Mouse (Mus musculus) MEL (cell line): ENCODE measurements around the gene Cacybp.

Source experiments
- CHD2 ChIP-seq: IDR thresholded peaks from 2 replicates; pipeline ENCODE4 v1.6.1; 2011; ENCODE audit warnings: low read length, improper control_type of control experiment
- CTCF ChIP-seq, 3 experiments: IDR thresholded peaks in 2 of 3; conservative IDR thresholded peaks in 1 of 3; 2 replicates each; pipeline ENCODE4 v1.5.1; 2011 to 2012; ENCODE audit warnings: low read length in 3 of 3, low read depth in 2 of 3, mild to moderate bottlenecking in 2 of 3, improper control_type of control experiment in 1 of 3, inconsistent platforms in 1 of 3, mixed read lengths in 1 of 3, moderate library complexity in 1 of 3; ENCODE audit not compliant: control insufficient read depth in 1 of 3, insufficient read depth in 1 of 3, poor library complexity in 1 of 3, severe bottlenecking in 1 of 3
- EP300 ChIP-seq, 2 experiments: IDR thresholded peaks; 2 replicates each; pipeline ENCODE4 v1.6.1; 2011; ENCODE audit warnings: improper control_type of control experiment in 2 of 2, low read length in 2 of 2, low read depth in 1 of 2, mild to moderate bottlenecking in 1 of 2
- ETS1 ChIP-seq: IDR thresholded peaks from 2 replicates; pipeline ENCODE4 v1.6.1; 2012; ENCODE audit warnings: low read depth, mild to moderate bottlenecking, inconsistent platforms, low read length, improper control_type of control experiment, moderate library complexity
- GATA1 ChIP-seq: IDR thresholded peaks from 2 replicates; pipeline ENCODE4 v1.6.1; 2011; ENCODE audit warnings: low read depth, low read length, improper control_type of control experiment
- HCFC1 ChIP-seq: IDR thresholded peaks from 2 replicates; pipeline ENCODE4 v1.6.1; 2012; ENCODE audit warnings: low read depth, mild to moderate bottlenecking, inconsistent platforms, low read length, improper control_type of control experiment, moderate library complexity
- MAX ChIP-seq: IDR thresholded peaks from 2 replicates; pipeline ENCODE4 v1.6.1; 2011; ENCODE audit warnings: low read length, improper control_type of control experiment
- MXI1 ChIP-seq: IDR thresholded peaks from 2 replicates; pipeline ENCODE4 v1.6.1; 2011; ENCODE audit warnings: mild to moderate bottlenecking, low read depth, low read length, improper control_type of control experiment
- POLR2A ChIP-seq, 2 experiments: IDR thresholded peaks; 2 replicates each; pipeline ENCODE4 v1.6.1; 2011 to 2012; ENCODE audit warnings: low read length in 2 of 2, mild to moderate bottlenecking in 2 of 2, control low read depth in 1 of 2, improper control_type of control experiment in 1 of 2, low read depth in 1 of 2, moderate library complexity in 1 of 2; ENCODE audit not compliant: control insufficient read depth in 1 of 2, insufficient read depth in 1 of 2, poor library complexity in 1 of 2
- POLR2AphosphoS2 ChIP-seq: IDR thresholded peaks from 2 replicates; pipeline ENCODE4 v1.6.1; 2011; ENCODE audit warnings: low read length, improper control_type of control experiment
- SMC3 ChIP-seq: IDR thresholded peaks from 2 replicates; pipeline ENCODE4 v1.6.1; 2011; ENCODE audit warnings: low read depth, low read length, improper control_type of control experiment
- TCF12 ChIP-seq: IDR thresholded peaks from 2 replicates; pipeline ENCODE4 v1.6.1; 2014; ENCODE audit warnings: low read depth, mild to moderate bottlenecking, inconsistent platforms, low read length, improper control_type of control experiment, moderate library complexity
- ZC3H11A ChIP-seq: IDR thresholded peaks from 2 replicates; pipeline ENCODE4 v1.6.1; 2012; ENCODE audit warnings: low read depth, mild to moderate bottlenecking, inconsistent platforms, low read length, improper control_type of control experiment

GRCm38 (mm10) chr1:160212703-160213669, at the start of gene Cacybp:
- peak; percentile 61 to 96 for TF ChIP-seq POLR2A (IDR thresholded peaks at IDR 0.05; ENCODE audit: control insufficient read depth in 1 of 2, insufficient read depth in 1 of 2, low read depth in 1 of 2, low read length in 2 of 2, poor library complexity in 1 of 2)
- TF ChIP-seq MXI1: peak; percentile 71
- peak; percentile 93 for TF ChIP-seq CHD2
- TF ChIP-seq POLR2AphosphoS2: peak; percentile 91
- TF ChIP-seq MAX: peak; percentile 67
- peak; percentile 64 to 71 (median 64) for TF ChIP-seq CTCF (IDR thresholded peaks at IDR 0.05 in 2 of 3, conservative IDR thresholded peaks at IDR 0.05 in 1 of 3; ENCODE audit: control insufficient read depth in 1 of 3, insufficient read depth in 1 of 3, low read depth in 2 of 3, low read length in 3 of 3, poor library complexity in 1 of 3, severe bottlenecking in 1 of 3)
- peak in 1 of 2 experiments; percentile 24; a peak in 1 of 4 replicates for TF ChIP-seq EP300 (IDR thresholded peaks at IDR 0.05; ENCODE audit: low read depth in 1 of 2, low read length in 2 of 2)
- TF ChIP-seq HCFC1: peak; percentile 96
- TF ChIP-seq ZC3H11A: no peak
- peak; percentile 51; the same call in 1 of the 2 replicates for TF ChIP-seq ETS1
- TF ChIP-seq SMC3: peak; percentile 33
- peak; percentile 78 for TF ChIP-seq TCF12
- peak; percentile 16; the same call in 1 of the 2 replicates for TF ChIP-seq GATA1
